Comparison of ENCODE assay signal across 22 mouse cellular contexts in the genomic region with DNA sequence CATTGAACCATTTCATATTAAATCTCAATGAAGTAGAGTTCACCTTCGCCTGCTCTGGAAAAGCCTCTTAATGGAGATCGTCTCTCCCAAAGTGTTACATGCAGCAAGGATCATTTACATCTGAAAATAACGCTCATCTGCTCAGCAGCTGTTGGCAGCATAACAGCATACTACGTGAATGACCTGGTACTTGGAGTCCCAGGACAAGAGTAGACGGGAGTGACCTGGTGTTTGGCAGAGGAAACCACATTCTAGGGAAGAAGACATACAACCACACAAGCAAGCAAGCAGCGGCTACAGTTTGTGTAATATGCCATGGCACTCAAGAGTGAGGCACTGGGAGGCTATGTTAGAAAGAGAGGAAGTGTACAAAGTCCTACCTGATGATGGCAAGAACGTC.
"Had no signal": no experiment of that assay in that cellular context is flagged by ENCODE, and none has a peak within 500 bp of the region (broad histone marks: within the 10 kb centered on the region; RNA-seq: fewer than 3 reads in every experiment).

No protein-coding gene starts in this region.

- H3K27ac ChIP-seq: heart, embryonic 10.5 days; hindbrain, embryonic 10.5 days; hindbrain, embryonic 12.5 days; hindbrain, embryonic 14.5 days; intestine, embryonic 15.5 days; layer of hippocampus, adult 2 months; left cerebral cortex, adult 2 months; limb, embryonic 10.5 days; limb, embryonic 12.5 days; liver, embryonic 13.5 days; liver, embryonic 15.5 days had no signal

- H3K4me3 ChIP-seq: heart, embryonic 10.5 days; heart, embryonic 12.5 days; hindbrain, embryonic 10.5 days; hindbrain, embryonic 12.5 days; intestine, embryonic 15.5 days; layer of hippocampus, adult 2 months; left cerebral cortex, adult 2 months; limb, embryonic 10.5 days; limb, embryonic 12.5 days; liver, embryonic 13.5 days; liver, embryonic 15.5 days had no signal

- DNase-seq: heart, adult 18-20 months; heart, postnatal 10 days; heart, postnatal 4 days; kidney, adult 18-20 months; kidney, adult 8-10 months; kidney, postnatal 10 days; kidney, postnatal 25 days; kidney, postnatal 4 days; liver; liver, embryonic 13.5 days had no signal

- ATAC-seq: intestine, embryonic 15.5 days; intestine, postnatal 0 days had no signal
